Mouse (Mus musculus) retina, adult 2 months (tissue): ENCODE results near the gene Trmt10a.

Experiments
- DNase-seq: peaks from one replicate; pipeline ENCODE4 v3.0.0-alpha.2; 2012; ENCODE audit warnings: low read depth, low spot score

Gene Trmt10a

GRCm38 (mm10) chr3:138143315-138144059 is at the start of gene Trmt10a:
Trmt10a (plus strand) TSS chr3:138143448.
- peak; percentile 95 for DNase-seq

GRCm38 (mm10) chr3:138095301-138095700 is 47.9 kb upstream of the Trmt10a start:
- no peak for DNase-seq

- no peak for DNase-seq
These were observed 47.5 kb upstream of the Trmt10a start for GRCm38 (mm10) chr3:138095718-138096117.

GRCm38 (mm10) chr3:138096263-138097028 is 46.8 kb upstream of the Trmt10a start:
- no peak for DNase-seq

GRCm38 (mm10) chr3:138097718-138098117 is 45.5 kb upstream of the Trmt10a start:
- no peak for DNase-seq

- no peak for DNase-seq
These were observed 41.3 kb upstream of the Trmt10a start for GRCm38 (mm10) chr3:138101936-138102335.

- DNase-seq, result no peak
These were observed 39.6 kb upstream of the Trmt10a start for GRCm38 (mm10) chr3:138103690-138104089.

- no peak for DNase-seq
These were observed 38.2 kb upstream of the Trmt10a start for GRCm38 (mm10) chr3:138105056-138105455.

- DNase-seq, result no peak
These were observed 36.4 kb upstream of the Trmt10a start for GRCm38 (mm10) chr3:138106887-138107286.

GRCm38 (mm10) chr3:138110910-138111782 is 32.1 kb upstream of the Trmt10a start:
- DNase-seq, result no peak

GRCm38 (mm10) chr3:138114106-138114505 is 29.1 kb upstream of the Trmt10a start:
- no peak for DNase-seq

GRCm38 (mm10) chr3:138116871-138117270 is 26.4 kb upstream of the Trmt10a start:
- no peak for DNase-seq

GRCm38 (mm10) chr3:138118392-138118791 is 24.9 kb upstream of the Trmt10a start:
- no peak for DNase-seq

- DNase-seq, result no peak
These were observed 24.4 kb upstream of the Trmt10a start for GRCm38 (mm10) chr3:138118831-138119230.

GRCm38 (mm10) chr3:138119444-138120105 is 23.7 kb upstream of the Trmt10a start:
- DNase-seq, result no peak

- no peak for DNase-seq
These were observed 21.8 kb upstream of the Trmt10a start for GRCm38 (mm10) chr3:138121461-138121860.

- DNase-seq, result no peak
These were observed 19.4 kb upstream of the Trmt10a start for GRCm38 (mm10) chr3:138123842-138124241.

GRCm38 (mm10) chr3:138129110-138129509 is 14.1 kb upstream of the Trmt10a start:
- DNase-seq, result no peak

- no peak for DNase-seq
These were observed 12.6 kb upstream of the Trmt10a start for GRCm38 (mm10) chr3:138130692-138131091.

GRCm38 (mm10) chr3:138131168-138131567 is 12.1 kb upstream of the Trmt10a start:
- no peak for DNase-seq

- DNase-seq, result no peak
These were observed 9.8 kb upstream of the Trmt10a start for GRCm38 (mm10) chr3:138133463-138133862.
